Mouse (Mus musculus) B cell, adult 2 months (primary cell): ENCODE measurements at regions not wholly inside any gene's neighbourhood (a gene's known extent, or its start where the extent isn't known, plus 50 kb on each side); places are given as distances from the start of the nearest gene placed in this dataset.

ENCODE experiments used
- DNase-seq, 2 experiments: peaks; one replicate each; pipeline ENCODE4 v3.0.0; 2022

GRCm38 (mm10) chr11:111281237-111282160 lies 215.5 kb downstream of the Kcnj2 start:
- DNase-seq: no peak

DNA sequence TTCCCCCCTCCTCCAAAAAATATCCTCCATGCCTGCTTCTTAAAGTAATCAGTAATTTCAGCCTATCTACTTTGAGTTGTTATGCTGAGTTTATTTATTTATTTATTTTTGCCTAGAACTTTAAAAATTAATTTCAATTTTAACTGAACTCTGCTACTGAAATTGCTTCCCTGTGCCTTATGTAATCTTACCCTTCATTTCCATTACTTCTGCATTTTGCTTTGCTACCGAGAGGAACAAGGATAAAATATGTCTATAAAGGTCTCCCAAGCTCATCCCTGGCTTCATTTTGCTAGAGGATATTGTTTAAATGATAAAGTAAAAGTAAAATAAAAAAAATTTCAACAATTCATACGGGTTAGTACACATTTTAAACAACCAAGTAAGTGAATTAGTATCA lies 216.3 kb downstream of the Kcnj2 start:
- no peak for DNase-seq

GRCm38 (mm10) chr11:111290537-111290936 lies 224.6 kb downstream of the Kcnj2 start:
- DNase-seq: no peak

DNA sequence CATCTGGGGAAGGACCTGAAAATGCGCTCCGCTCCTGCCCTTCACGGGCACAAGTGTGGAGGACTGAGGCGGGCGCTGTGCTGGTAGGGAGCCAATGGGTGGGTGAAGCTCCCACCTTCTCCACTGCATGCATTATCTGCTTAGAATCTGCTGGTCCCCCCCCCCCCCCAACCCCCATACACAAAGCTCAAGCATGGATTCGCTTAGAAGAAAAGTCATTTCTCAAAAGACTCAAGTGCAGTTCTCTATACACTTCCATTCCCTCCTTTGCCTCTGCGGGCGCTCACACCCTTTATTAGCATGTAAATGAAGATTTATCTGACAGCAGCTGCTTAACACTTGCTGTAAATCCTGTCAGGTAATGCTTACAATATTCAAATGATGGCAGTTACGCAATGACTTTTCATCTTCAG lies 230.4 kb downstream of the Kcnj2 start:
- no peak for DNase-seq

- DNase-seq: no peak
Observed at GRCm38 (mm10) chr11:111312802-111313201, 246.8 kb downstream of the Kcnj2 start.

DNA sequence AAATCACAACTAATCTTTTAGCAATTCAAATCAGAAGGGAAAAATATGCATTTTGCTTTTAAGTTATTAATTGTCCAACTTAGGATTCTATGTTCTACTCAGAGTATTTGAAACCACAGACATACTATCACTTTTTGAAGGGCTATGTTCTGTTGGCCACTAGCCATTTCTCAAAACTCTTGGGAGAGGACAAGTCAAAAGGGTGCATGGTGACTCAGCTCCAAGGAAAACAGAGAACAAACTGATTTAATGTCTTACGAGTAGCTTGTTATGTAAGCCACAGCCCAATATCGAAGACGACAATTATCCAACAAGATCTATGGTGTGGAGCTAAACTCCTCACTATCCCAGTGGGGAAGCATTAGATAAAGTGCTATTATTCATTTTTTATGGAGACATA lies 247.6 kb downstream of the Kcnj2 start:
- no peak for DNase-seq

DNA sequence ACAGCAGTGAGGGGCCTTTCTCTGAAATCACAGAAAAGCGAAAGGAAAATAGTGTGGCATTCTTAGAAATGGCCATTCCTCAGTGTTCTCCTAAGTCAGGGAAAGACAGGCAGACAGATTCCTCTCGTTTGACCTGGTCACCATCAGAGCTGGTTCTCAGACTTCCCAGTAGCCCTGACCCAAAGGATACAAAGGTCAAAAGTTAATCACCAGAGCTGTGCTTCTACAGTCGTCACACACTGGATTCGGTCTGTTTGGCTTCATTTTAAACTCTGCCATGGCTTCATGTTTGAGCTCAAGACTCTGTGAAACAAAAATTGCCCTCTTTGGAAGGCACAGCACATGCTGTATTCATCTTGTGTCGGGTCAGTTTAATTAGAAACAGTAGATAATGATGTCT lies 255.6 kb downstream of the Kcnj2 start:
- DNase-seq: no peak

- DNase-seq: no peak
Observed at GRCm38 (mm10) chr11:111324453-111325010, 258.6 kb downstream of the Kcnj2 start.

- no peak for DNase-seq
Observed at GRCm38 (mm10) chr11:111326915-111327314, 261.0 kb downstream of the Kcnj2 start.

- DNase-seq: no peak
Observed at GRCm38 (mm10) chr11:111328258-111328657, 262.3 kb downstream of the Kcnj2 start.

GRCm38 (mm10) chr11:111331592-111331991 lies 265.6 kb downstream of the Kcnj2 start:
- no peak for DNase-seq

GRCm38 (mm10) chr11:111333021-111333420 lies 267.1 kb downstream of the Kcnj2 start:
- DNase-seq: no peak

DNA sequence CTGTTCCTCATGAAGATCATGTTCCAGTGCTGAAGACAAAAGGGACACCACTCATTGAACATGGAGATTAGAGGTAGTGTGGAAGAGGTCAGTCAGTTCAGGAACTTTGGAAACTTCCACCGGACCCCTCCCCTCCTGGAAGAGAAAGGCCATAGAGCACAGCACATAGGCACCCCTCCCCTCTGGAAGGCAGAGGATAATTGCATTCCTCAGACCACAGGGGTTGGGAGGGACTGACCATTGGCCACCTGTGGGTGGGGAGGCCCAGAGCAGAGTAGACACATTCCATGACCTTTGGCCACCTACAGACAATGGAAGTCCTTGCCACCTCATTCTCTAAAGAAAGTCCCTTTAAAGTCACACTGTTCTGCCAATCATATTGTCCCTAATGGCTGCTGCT lies 281.6 kb downstream of the Kcnj2 start:
- DNase-seq: no peak

DNA sequence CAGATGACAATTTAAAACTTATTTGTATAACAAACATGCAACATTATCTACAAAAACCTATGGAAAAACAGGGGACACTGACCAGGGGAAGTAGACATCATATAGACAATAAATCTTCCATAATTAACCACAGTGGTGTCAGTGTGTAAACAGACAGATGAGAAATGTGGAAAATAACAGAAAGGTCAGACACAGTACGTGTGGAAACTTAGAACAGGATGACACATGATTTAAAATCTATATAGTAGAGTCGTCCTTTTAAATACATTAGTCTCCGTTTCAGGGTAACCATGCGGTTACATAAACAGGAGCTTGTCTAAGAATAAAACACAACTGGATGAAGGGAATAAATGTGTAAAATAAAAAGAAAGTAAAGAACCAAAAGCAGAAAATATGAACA lies 284.1 kb downstream of the Kcnj2 start:
- no peak for DNase-seq

DNA sequence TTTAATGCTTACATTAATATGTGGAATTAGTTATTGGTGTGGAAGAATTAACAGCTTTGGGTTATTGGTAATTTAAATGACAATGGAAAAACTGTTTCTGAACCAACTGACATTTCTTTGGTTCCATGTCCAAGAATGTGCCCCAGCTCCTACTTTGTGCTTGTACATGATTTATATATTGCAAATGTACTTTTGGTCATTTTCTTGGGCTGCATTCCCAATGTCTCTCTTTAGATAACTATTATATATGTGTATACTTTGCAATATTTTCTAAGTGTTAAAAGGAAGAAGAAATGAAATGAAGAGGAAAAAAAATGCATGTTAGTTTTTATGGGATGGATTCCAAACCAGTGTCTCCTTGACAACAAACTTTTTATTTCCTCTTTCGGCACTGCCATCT lies 297.4 kb downstream of the Kcnj2 start:
- DNase-seq: no peak

DNA sequence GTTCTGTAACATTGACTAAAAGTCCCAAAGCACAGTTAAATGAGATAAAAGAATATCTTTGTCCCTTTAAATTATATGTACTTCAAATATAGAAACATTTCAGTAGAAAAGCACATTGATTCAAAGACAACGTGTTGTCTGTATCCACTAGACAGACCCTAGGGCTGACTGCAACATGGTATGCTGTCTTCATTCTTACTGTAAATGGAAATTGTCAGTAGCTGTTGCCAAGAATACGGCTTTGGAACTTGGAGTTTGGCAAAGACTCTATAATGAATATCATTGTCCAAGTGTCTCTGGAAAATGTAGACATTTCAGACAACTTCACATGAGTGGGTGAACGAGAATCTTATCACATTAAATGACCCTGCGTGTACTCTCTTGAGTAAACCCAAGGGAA lies 311.2 kb downstream of the Kcnj2 start:
- no peak for DNase-seq

DNA sequence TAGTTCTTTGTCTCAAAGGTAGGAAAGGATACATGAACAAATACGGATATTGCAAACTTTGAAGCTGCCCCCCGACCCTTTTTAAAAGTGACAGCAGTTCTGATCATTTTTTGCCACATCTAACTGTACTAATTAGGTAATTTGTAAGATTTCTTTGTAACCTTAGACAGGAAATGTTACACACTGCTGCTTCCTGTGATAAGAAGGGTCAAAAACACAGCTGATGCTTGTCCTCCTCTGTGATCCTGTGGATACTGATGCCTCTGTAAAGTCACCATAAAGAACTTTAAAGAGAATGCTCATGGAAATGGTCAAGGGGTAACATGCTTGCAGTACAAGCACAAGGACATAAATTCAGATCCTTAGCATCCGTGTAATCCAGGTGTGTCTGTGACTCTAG lies 313.9 kb downstream of the Kcnj2 start:
- no peak for DNase-seq

GRCm38 (mm10) chr11:111398706-111399105 lies 332.7 kb downstream of the Kcnj2 start:
- DNase-seq: no peak

GRCm38 (mm10) chr11:111409266-111409665 lies 343.3 kb downstream of the Kcnj2 start:
- no peak for DNase-seq

DNA sequence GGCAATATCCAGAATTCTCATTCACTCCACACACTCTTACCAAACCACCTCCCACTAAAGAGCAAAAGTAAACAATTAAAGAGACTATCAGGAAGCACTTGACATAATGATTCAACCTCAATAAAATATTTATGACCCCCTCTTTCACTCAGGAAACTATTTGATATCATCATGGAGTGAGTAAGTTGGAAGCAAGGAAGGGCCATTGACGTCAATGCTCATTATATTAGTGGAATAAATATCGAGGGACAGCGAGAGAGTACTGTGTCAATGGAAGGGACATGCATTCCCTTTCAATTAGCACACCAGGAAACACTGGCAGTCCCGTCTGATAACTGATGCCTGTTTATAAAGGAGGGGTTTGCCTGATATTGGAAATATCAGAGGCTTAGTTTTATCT lies 358.9 kb downstream of the Kcnj2 start:
- DNase-seq: no peak

GRCm38 (mm10) chr11:111426715-111427114 lies 360.8 kb downstream of the Kcnj2 start:
- no peak for DNase-seq

GRCm38 (mm10) chr11:111442257-111442656 lies 376.3 kb downstream of the Kcnj2 start:
- DNase-seq: no peak

- no peak for DNase-seq
Observed at GRCm38 (mm10) chr11:111443381-111443780, 377.4 kb downstream of the Kcnj2 start.

DNA sequence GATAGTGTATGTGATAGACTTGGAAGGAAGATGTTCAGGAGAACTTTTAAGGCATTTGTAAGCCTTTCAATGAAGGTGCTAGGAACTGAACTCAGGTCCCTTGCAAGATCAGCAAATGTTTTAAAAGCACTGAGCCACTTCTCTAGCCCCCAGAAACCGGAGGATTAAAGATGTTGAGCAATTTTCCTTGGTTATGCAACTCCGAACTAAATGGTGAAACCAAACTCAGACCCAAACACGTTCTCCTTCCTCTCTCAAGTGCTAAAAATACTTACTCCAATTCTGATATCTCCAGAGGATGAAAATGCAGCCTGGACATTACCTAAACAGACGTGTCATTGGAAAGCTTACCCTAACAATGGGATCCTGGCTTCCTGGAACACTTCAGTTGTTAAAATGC lies 378.8 kb downstream of the Kcnj2 start:
- no peak for DNase-seq

DNA sequence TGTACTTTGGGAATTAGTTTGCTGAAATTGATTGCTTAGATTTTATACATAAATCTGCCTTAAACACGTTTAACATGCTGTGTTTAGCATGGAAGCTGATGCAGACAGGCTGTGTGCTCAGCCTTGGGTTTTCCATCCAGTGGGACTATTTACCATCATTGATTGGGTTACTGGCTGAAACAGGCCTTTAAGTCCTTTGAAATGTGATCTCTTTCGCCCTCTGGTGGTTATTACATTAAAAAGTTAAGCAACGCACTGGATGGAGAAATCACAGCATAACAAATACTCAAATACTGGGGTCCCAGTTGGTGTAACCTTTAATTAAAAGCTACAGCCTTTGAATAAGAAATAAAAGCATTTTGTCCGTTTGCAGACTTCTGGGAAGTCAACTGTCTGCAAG lies 379.8 kb downstream of the Kcnj2 start:
- DNase-seq: no peak
